Mouse (Mus musculus) adrenal gland, adult 2 months (tissue): ENCODE data around the gene Cdyl. TPM values are rescaled to one million over a fixed set of nuclear protein-coding genes. Genes with fewer than 3 reads are reported as not detected.
A peak's percentile ranks its signal among the peaks of the same experiment; 100 is the strongest.

ENCODE experiments used
- DNase-seq: peaks from one replicate; pipeline ENCODE4 v3.0.0; 2021
- polyA plus RNA-seq: library from polyadenylated mRNA; depleted of rRNA; stranded (reverse); fragments of >200 nt; gene quantifications from 2 replicates; pipeline ENCODE4 v1.2.3, GENCODE M21; 2012
- total RNA-seq, 2 experiments: library from RNA; stranded (reverse); gene quantifications; 2 replicates each; pipeline ENCODE4 v1.2.3; 2021

Gene Cdyl
- total and polyA plus RNA-seq, 3 experiments: 6.7 to 27.4 (median 24.2) TPM

GRCm38 (mm10) chr13:35840102-35840501, 180.5 kb downstream of the Cdyl start:
- DNase-seq: no peak

- no peak for DNase-seq
These were observed 183.8 kb downstream of the Cdyl start for GRCm38 (mm10) chr13:35843383-35843782.

DNA sequence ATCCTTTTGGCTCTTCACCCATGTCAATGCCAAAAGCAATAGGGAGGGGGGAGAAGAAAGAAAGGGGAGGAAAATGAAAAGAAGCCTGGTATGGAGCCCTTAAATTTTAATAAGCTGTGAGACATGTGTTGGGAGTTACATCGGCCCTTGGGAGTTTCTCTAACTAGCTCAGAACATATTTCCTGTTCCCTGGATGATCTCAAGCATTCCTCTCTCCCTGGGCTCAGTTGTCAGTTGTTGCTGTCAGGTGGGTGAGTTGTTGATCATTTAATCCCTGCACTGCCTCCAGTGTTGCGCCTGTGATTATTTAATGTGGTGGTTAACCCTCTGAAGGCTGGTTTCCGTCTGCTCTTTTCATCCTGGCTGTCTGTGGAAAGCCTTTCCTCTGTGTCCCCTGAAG, 185.7 kb downstream of the Cdyl start:
- DNase-seq: no peak

DNA sequence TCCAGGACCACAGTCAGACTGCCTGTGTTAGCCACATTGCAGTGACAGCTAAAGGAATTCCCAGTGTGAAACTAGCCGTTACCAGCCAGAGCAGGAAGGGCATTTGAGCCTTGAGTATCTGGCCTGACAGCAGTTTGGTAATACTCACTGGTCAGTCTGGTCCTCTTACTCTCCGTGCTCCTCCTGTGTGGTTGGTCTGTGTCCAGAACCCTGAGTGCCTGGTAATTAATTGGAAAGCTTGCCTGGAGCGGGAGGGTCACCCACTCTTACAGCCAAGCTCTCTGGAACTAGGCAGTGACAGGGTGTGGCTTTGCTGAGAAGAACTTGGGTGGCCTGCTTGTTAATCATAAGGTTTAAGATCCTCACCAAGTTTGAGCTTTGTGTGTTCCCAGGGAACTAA, 189.1 kb downstream of the Cdyl start:
- peak; percentile 38 for DNase-seq

- no peak for DNase-seq
These were observed 191.9 kb downstream of the Cdyl start for GRCm38 (mm10) chr13:35851581-35851980.

- DNase-seq: no peak
These were observed 193.4 kb downstream of the Cdyl start for GRCm38 (mm10) chr13:35852851-35853575.

DNA sequence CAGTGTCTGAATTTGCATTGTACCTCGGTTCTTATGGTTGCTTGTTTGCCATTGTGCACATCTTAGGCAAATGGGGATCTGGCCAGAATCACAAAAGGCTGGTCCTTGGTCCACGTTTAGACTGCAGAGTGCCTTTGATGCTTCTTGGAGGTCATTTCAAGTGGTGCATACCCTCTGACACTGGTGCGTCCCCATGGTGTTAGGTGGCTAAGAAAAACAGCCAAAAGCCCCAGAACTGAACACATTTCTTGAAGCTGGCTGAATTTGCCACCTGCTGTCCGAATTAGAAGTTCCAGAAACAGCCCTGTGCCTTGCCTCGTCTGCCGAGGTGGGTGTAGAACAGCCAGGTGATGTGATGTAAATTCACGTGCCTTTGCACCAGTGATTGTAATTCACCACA, 197.9 kb downstream of the Cdyl start:
- no peak for DNase-seq

DNA sequence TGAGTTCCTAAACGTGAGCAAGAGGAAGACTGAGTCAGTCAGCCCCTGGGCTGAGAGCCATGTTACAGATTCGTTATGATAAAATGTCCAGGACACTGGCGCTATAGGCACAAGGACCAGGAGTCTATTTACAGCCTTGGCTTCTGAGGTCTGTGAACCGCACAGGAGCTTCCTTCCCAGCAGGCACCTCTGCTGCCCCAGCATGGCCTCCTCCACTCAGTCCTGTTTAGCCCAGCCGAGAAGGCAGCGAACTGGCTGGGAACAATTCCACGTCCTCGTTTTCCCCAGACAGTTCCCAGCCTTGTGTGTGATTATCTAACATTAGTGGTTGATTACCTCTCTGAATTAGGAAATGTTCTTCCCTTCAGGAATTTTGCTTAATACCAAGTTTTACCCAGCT, 201.3 kb downstream of the Cdyl start:
- DNase-seq: peak; percentile 21

DNA sequence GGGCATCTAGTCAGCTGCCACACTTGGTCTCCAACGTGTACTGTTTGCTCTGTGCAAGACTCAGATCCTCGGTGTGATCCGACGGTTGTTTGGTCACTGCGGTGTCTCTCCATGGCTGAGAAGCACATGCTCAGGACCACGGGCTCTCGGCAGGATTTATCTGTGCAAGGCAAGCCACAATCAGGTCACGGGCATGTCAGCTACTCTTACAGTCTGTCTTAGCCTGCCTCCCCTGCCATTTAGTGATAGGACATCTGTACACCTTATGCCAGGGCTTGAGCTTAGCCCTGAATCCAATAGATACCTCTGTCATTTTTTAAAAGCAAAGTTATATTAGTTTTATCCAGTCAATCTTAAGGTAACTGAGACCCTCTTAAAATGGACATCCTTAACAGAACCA, 211.0 kb downstream of the Cdyl start:
- no peak for DNase-seq

GRCm38 (mm10) chr13:35871107-35871506, 211.5 kb downstream of the Cdyl start:
- no peak for DNase-seq

DNA sequence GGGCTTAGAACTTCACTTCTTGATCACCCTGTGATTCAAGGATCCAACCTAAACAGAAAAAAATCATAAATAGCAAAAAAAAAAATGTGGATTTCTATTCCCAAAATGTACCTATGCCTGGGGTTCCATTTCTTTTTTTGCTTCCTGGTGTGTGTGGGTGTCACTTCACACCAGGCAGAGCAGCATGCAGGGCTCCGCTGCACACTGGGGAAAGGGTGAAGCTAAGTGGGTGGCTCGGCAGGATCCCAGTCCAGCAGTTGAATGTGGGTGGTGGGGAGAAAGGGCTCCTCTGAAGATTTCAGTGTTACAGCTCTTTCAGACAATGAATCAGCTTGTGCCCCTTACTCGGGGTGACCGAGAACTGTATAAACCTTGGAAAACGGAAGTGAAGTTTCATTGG, 215.8 kb downstream of the Cdyl start:
- DNase-seq: no peak

GRCm38 (mm10) chr13:35878282-35878681, 218.6 kb downstream of the Cdyl start:
- no peak for DNase-seq

- DNase-seq: no peak
These were observed 219.4 kb downstream of the Cdyl start for GRCm38 (mm10) chr13:35879068-35879467.

- DNase-seq: no peak
These were observed 219.9 kb downstream of the Cdyl start for GRCm38 (mm10) chr13:35879519-35879918.

GRCm38 (mm10) chr13:35880555-35881046, 221.0 kb downstream of the Cdyl start:
- no peak for DNase-seq

DNA sequence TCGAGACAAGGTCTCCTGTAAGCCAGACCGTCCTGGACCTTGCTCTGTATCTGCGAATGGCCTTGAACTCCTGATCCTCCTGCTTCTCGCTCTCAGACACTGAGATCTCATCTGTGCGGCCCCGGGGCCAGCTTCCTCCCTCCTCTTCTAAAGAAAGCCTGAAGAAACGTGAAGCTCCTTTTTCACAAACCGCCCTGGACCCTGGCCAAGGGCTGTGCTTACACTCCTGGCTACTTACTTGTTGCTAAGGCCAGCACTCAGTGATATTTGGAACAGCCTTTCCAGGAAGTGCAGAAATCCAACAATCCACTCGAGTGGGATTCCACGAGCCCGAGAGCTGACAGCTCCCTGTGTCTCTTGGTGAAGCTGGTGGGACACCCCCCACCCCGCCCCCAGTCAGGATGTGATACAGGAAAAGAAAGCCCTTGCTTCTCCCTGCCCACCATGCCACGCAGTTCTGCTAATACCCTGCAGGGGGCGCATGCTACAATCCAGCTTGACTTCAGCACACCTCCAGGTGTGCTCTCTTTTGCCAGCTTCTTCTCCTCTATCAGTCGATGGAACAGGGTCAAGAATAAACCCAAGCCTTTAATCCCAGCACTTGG, 226.6 kb downstream of the Cdyl start:
- DNase-seq: peak; percentile 71

DNA sequence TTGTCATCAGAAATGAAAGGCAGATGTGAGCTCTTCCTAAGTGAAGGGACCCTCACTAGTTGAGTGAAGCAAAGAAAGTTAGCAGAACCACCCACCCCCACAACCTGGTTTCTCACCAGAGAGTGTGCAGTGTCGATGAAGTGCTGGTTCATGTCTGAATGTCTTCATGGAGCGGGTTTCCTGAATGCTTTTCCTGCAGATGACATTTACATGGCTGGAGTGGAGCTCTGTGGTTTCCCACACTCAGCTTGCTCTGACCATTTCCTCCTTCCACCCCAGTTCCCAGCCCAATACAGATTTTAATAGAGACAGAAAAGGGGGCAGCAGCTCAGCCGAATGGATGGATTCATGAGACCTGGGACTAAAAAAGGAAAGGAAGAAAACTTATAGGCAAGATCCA, 233.2 kb downstream of the Cdyl start:
- DNase-seq: no peak

DNA sequence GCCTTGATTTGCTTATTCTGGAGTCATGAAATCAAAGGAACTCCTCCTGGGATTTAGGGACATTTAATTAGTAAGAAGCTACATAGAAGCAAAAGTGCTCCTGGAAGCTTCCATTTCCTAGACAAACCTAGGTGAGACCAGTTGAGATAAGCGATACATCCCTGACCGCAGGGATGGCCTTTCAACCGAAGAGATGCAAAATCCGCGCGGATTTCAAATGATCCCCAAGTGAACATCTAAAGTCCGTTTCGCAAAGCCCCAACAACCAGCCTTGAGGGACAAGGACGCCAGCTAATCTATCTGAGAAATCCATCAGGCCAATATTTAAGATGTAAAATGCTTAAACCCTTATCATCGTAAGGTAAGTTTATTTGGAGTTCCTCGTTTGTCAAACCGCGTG, 245.7 kb downstream of the Cdyl start:
- DNase-seq: no peak

- DNase-seq: peak; percentile 95
These were observed 246.3 kb downstream of the Cdyl start, which contains the start of gene Rpp40 for GRCm38 (mm10) chr13:35905879-35906481. Gene Rpp40 (minus strand): TSS chr13:35906359.

- DNase-seq: no peak
These were observed 251.8 kb downstream of the Cdyl start for GRCm38 (mm10) chr13:35911476-35911875.
